Comparison of ENCODE assay signal across 23 mouse cellular contexts in the genomic region with DNA sequence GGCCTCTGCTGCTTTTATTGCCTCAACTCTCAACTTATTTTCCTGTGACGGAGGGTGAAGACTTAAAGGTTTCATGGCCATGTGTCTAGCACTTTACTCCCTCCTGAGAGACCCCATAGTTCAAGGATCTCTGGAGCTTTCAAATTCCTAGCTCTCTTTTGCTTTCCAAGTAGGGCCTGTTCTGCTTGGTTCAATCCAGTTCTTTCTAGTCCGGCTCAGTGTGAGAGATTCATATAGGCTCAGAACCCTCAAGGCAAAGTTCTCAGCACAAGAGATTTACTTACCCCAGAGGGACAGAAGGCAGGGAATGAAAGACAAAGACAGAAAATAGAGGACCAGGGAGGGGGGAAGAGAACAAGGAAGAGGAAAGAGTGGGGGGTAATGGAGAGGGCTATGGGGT.
DNase-seq lines count a peak whose midpoint lies in the region; TF ChIP-seq lines count a peak whose summit lies in the region.
"Had no signal": no experiment of that assay in that cellular context is flagged by ENCODE, and none has a peak within 500 bp of the region (broad histone marks: within the 10 kb centered on the region; RNA-seq: fewer than 3 reads in every experiment).

No protein-coding gene starts in this region.

- no peaks in the 10 kb centered on the region for H3K36me3 ChIP-seq in heart, embryonic 10.5 days
- H3K36me3 ChIP-seq: embryonic facial prominence, embryonic 12.5 days; embryonic facial prominence, embryonic 15.5 days; forebrain, embryonic 12.5 days; forebrain, embryonic 15.5 days; G1E; heart, embryonic 13.5 days; hindbrain, embryonic 12.5 days; hindbrain, embryonic 15.5 days had no signal

- DNase-seq in heart, embryonic 10.5 days (ENCODE audit: low spot score) = peak; percentile 25
- DNase-seq in heart, postnatal 36 days = no peak
- DNase-seq in NIH3T3 (ENCODE audit: low read depth) = peak; percentile 17
- DNase-seq in testis, postnatal 14 days (ENCODE audit: low spot score) = no peak
- DNase-seq in Muller cell, postnatal 12 days (ENCODE audit: inconsistent ontology term) = no peak
- no peak for DNase-seq in adrenal gland, postnatal 25 days
- DNase-seq: adrenal gland, adult 8-10 months; adrenal gland, postnatal 36 days; cerebellum, adult 11 months; cerebellum, adult 2 months; cerebellum, adult 9-11 months; cerebellum, postnatal 25 days; kidney, adult 2 months had no signal

- no peaks in the 10 kb centered on the region for H3K27me3 ChIP-seq in heart, embryonic 10.5 days (ENCODE audit: insufficient read depth, poor library complexity, severe bottlenecking)
- H3K27me3 ChIP-seq: embryonic facial prominence, embryonic 12.5 days; embryonic facial prominence, embryonic 15.5 days; forebrain, embryonic 12.5 days; forebrain, embryonic 15.5 days; heart, embryonic 13.5 days; hindbrain, embryonic 12.5 days; hindbrain, embryonic 15.5 days had no signal

- no peaks in the 10 kb centered on the region for H3K9me3 ChIP-seq in heart, embryonic 10.5 days
- H3K9me3 ChIP-seq: embryonic facial prominence, embryonic 12.5 days; embryonic facial prominence, embryonic 15.5 days; forebrain, embryonic 12.5 days; forebrain, embryonic 15.5 days; heart, embryonic 13.5 days; hindbrain, embryonic 12.5 days; hindbrain, embryonic 15.5 days had no signal

- intact Hi-C loops in heart, postnatal 36 days (cut with DNase I) = no loop called here

- TF ChIP-seq POLR2A in bone marrow macrophage, adult 2 months (IDR thresholded peaks at IDR 0.05; ENCODE audit: borderline replicate concordance, low read depth, low read length) = no peak

- TF ChIP-seq CTCF in bone marrow macrophage, adult 2 months (IDR thresholded peaks at IDR 0.05; ENCODE audit: low read depth, low read length) = no peak

- H3K27ac ChIP-seq in heart, embryonic 10.5 days = no peak overlapping the region
- peak overlapping the region; percentile 59 for H3K27ac ChIP-seq in bone marrow macrophage, adult 2 months (ENCODE audit: insufficient read depth, low read depth, low read length)
- H3K27ac ChIP-seq: embryonic facial prominence, embryonic 12.5 days; embryonic facial prominence, embryonic 15.5 days; forebrain, embryonic 12.5 days; forebrain, embryonic 15.5 days; heart, embryonic 13.5 days; hindbrain, embryonic 12.5 days; hindbrain, embryonic 15.5 days had no signal

- H3K4me1 ChIP-seq in heart, embryonic 10.5 days = no peaks in the 10 kb centered on the region; the same call in 1 of the 2 replicates
- peaks cover 40% of the 10 kb centered on the region for H3K4me1 ChIP-seq in bone marrow macrophage, adult 2 months (ENCODE audit: control insufficient read depth, insufficient read depth, low read length)
- H3K4me1 ChIP-seq: forebrain, embryonic 15.5 days; heart, embryonic 13.5 days had no signal

- no peak overlapping the region for H3K4me3 ChIP-seq in heart, embryonic 10.5 days
- no peak overlapping the region for H3K4me3 ChIP-seq in bone marrow macrophage, adult 2 months (ENCODE audit: insufficient read depth, low read length)
- H3K4me3 ChIP-seq: embryonic facial prominence, embryonic 12.5 days; embryonic facial prominence, embryonic 15.5 days; erythroblast, embryonic 14.5 days; forebrain, embryonic 12.5 days; forebrain, embryonic 15.5 days; heart, embryonic 13.5 days; hindbrain, embryonic 12.5 days; hindbrain, embryonic 15.5 days had no signal

- 92% methylated on average over 2 of the region's 2 CpGs for WGBS in heart, embryonic 10.5 days

Comparison
In these comparisons a context has a peak if more than half of its experiments do, and no peak if none do; other contexts are left out.
1. DNase-seq: peak in heart, embryonic 10.5 days (single experiment) and NIH3T3 (single experiment); none in heart, postnatal 36 days (0 of 2), testis, postnatal 14 days (single experiment), Muller cell, postnatal 12 days (single experiment) and adrenal gland, postnatal 25 days (single experiment).